Mouse (Mus musculus): ENCODE measurements around the gene Abcb11. TPM values are rescaled to one million over a fixed set of nuclear protein-coding genes. Genes with fewer than 3 reads are reported as not detected.

The Abcb11 gene
- polyA plus RNA-seq, 1 experiment from 2014 or later = not detected

DNA sequence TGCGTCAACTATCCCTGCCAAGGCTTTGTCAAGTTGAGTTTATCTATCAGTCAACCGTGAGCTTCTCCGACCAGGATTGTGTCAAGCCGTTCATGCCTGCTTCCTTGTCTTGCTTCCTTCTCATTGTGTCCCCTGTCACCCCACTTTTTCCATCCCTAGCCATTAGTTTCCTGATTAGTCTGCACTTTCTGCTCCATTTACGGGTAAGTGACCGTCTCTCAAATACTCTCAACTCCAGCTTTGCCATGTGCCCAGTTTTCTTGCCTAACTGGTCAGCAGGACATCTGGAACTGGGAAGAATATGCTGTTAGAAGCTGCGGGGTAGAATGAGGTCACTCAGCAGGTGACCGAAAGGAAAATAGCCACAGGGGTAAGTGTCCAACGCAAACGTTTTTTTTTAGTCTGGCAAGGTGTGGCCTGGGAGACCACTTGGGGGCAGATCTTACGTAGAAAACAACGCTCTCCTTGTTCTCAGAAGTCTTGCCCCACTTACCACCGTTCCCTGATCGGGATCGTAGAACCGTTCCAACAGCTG is 94.1 kb downstream of the Abcb11 start:
- 63% methylated on average over 16 of the region's 16 CpGs for WGBS
- Histone ChIP-seq H3K9ac (no peak overlapping the region), H3K36me3 (no peaks in the 10 kb centered on the region), H3K9me3 (replicated peaks) (no peaks in the 10 kb centered on the region), H3K4me3 (no peak overlapping the region), H3K27ac (no peak overlapping the region), H3K4me2 (no peak overlapping the region), H3K4me1 (replicated peaks) (no peaks in the 10 kb centered on the region), H3K27me3 (no peaks in the 10 kb centered on the region)
- ATAC-seq (replicated peaks; ENCODE audit: insufficient number of reproducible peaks, insufficient read depth, low FRiP score, low read depth) = no peak

GRCm38 (mm10) chr2:69247081-69247480 is 95.3 kb downstream of the Abcb11 start:
- H3K4me1 ChIP-seq (replicated peaks) = no peaks in the 10 kb centered on the region
- no peaks in the 10 kb centered on the region for H3K27me3 ChIP-seq
- ATAC-seq (replicated peaks; ENCODE audit: insufficient number of reproducible peaks, insufficient read depth, low FRiP score, low read depth) = no peak
- H3K36me3 ChIP-seq = no peaks in the 10 kb centered on the region
- WGBS = 88% methylated on average over 1 of the region's 1 CpGs
- no peaks in the 10 kb centered on the region for H3K9me3 ChIP-seq (replicated peaks)
- no peak overlapping the region for H3K27ac ChIP-seq
- no peak overlapping the region for H3K4me2 ChIP-seq
- H3K9ac ChIP-seq = no peak overlapping the region
- H3K4me3 ChIP-seq = no peak overlapping the region

- ATAC-seq (replicated peaks; ENCODE audit: insufficient number of reproducible peaks, insufficient read depth, low FRiP score, low read depth) = no peak
- Histone ChIP-seq H3K36me3 (no peaks in the 10 kb centered on the region), H3K4me3 (no peak overlapping the region), H3K27me3 (no peaks in the 10 kb centered on the region), H3K4me2 (no peak overlapping the region), H3K27ac (no peak overlapping the region), H3K9ac (no peak overlapping the region), H3K9me3 (replicated peaks) (no peaks in the 10 kb centered on the region), H3K4me1 (replicated peaks) (no peaks in the 10 kb centered on the region)
- WGBS = 42% methylated on average over 2 of the region's 2 CpGs
These were observed 97.5 kb downstream of the Abcb11 start for GRCm38 (mm10) chr2:69244924-69245323.

DNA sequence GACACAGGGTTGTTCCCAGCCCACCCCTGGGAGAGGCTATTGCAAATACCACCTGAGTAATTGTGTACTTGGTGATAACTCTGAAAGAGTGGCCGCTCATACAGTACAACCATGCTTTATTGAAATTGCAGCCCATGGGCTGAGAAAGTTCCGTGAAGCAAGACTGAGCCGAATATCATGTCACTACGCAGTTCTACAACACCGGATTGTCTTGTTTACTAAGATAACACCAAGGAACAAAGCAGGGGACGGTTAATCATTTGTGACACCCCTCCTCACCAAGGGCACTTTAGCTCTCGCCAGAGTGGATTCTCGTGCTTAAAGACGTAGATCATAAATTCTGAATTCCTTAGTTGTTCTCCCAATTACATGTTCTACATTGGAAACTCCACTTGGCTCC is 103.1 kb downstream of the Abcb11 start:
- H3K4me2 ChIP-seq = no peak overlapping the region
- no peak overlapping the region for H3K27ac ChIP-seq
- no peaks in the 10 kb centered on the region for H3K27me3 ChIP-seq
- H3K4me3 ChIP-seq = no peak overlapping the region
- H3K9me3 ChIP-seq (replicated peaks) = no peaks in the 10 kb centered on the region
- no peaks in the 10 kb centered on the region for H3K36me3 ChIP-seq
- H3K4me1 ChIP-seq (replicated peaks) = no peaks in the 10 kb centered on the region
- no peak overlapping the region for H3K9ac ChIP-seq
- 78% methylated on average over 9 of the region's 9 CpGs for WGBS
- ATAC-seq (replicated peaks; ENCODE audit: insufficient number of reproducible peaks, insufficient read depth, low FRiP score, low read depth) = no peak

DNA sequence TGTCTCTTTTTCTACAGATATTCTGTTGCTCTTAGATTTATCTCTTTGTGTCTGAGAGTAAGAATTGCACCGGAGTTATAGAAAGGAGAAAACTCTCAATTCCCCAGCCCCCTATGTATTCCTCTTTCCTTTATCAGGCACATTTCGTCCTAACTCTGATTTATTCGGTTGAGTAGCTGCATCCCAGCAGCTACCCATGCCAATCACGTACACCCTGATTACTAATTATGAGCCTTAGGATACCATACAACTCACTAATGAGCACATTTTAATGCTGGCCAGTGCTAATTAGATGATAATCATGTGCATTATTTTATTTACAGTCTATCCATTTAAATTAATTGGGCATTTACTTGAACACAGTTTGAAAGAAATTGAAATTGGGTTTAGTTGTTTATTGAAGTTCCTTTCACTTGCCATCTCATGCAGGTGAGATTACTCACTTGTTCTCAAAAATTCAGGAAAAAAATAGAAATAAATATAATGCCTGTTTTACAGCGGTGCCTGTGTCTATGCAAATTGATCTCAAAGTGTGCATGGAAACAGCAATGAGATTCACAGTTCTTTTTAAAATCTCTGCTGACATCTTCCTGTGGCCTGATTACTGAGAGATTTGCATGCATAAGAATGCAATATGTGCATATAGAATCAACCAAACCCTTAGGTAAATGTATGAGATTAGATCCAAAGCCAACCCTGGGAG is 107.3 kb downstream of the Abcb11 start:
- Histone ChIP-seq H3K4me3 (no peak overlapping the region), H3K27me3 (no peaks in the 10 kb centered on the region), H3K4me2 (no peak overlapping the region), H3K27ac (no peak overlapping the region), H3K36me3 (no peaks in the 10 kb centered on the region), H3K9ac (no peak overlapping the region), H3K4me1 (replicated peaks) (no peaks in the 10 kb centered on the region), H3K9me3 (replicated peaks) (no peaks in the 10 kb centered on the region)
- no peak for ATAC-seq (replicated peaks; ENCODE audit: insufficient number of reproducible peaks, insufficient read depth, low FRiP score, low read depth)
- WGBS = 83% methylated on average over 5 of the region's 5 CpGs

DNA sequence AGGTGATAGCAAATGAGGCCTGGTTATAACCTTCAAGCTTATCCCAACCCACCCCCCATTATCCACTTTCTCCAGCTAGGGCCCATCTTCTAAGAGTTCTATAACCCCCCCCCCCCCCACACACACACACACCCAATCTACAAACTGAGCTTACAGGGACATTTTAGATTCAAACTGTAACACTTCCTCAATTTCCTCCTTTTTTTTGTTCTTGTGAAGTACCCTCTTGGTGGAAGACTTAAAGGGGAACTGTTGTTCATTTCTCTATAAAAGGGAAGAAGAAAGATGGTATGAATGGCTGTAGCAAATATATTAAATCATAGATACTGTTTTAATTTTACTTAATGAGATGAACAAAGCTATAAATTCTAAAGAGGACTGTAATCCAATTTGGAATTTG is 110.3 kb downstream of the Abcb11 start:
- Histone ChIP-seq H3K4me1 (replicated peaks) (no peaks in the 10 kb centered on the region), H3K36me3 (no peaks in the 10 kb centered on the region), H3K4me3 (no peak overlapping the region), H3K27me3 (no peaks in the 10 kb centered on the region), H3K4me2 (no peak overlapping the region), H3K9me3 (replicated peaks) (no peaks in the 10 kb centered on the region), H3K9ac (no peak overlapping the region), H3K27ac (no peak overlapping the region)
- ATAC-seq (replicated peaks; ENCODE audit: insufficient number of reproducible peaks, insufficient read depth, low FRiP score, low read depth) = no peak

- ATAC-seq (replicated peaks; ENCODE audit: insufficient number of reproducible peaks, insufficient read depth, low FRiP score, low read depth) = no peak
- 78% methylated on average over 2 of the region's 2 CpGs for WGBS
- H3K9me3 ChIP-seq (replicated peaks) = no peaks in the 10 kb centered on the region
- no peak overlapping the region for H3K27ac ChIP-seq
- no peak overlapping the region for H3K4me3 ChIP-seq
- H3K4me2 ChIP-seq = no peak overlapping the region
- no peaks in the 10 kb centered on the region for H3K4me1 ChIP-seq (replicated peaks)
- no peaks in the 10 kb centered on the region for H3K36me3 ChIP-seq
- no peaks in the 10 kb centered on the region for H3K27me3 ChIP-seq
- H3K9ac ChIP-seq = no peak overlapping the region
These were observed 112.3 kb downstream of the Abcb11 start for GRCm38 (mm10) chr2:69230137-69230536.

DNA sequence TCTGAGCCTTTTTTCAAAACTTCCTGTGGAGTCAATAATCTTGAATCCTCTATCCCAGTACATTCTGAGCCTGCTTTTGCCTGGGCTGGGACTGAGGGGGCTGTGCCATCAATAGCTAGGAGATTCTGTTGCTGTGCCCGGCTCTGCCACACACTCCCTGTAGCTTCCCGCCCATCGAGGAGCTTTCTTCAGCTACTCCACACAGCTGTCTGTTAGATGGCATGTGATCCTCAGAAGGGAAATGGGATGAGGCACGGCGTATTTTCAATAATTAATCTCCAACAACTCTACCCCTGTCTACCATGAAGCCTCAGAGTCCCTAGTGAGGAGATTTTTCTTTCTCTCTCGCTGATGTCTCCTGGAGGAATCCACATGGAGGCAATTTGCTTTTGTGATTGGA is 113.8 kb downstream of the Abcb11 start:
- H3K9me3 ChIP-seq (replicated peaks) = no peaks in the 10 kb centered on the region
- no peak overlapping the region for H3K4me2 ChIP-seq
- H3K4me1 ChIP-seq (replicated peaks) = no peaks in the 10 kb centered on the region
- H3K36me3 ChIP-seq = no peaks in the 10 kb centered on the region
- H3K27ac ChIP-seq = no peak overlapping the region
- no peaks in the 10 kb centered on the region for H3K27me3 ChIP-seq
- no peak overlapping the region for H3K9ac ChIP-seq
- H3K4me3 ChIP-seq = no peak overlapping the region
- no peak for ATAC-seq (replicated peaks; ENCODE audit: insufficient number of reproducible peaks, insufficient read depth, low FRiP score, low read depth)
- 82% methylated on average over 6 of the region's 6 CpGs for WGBS

DNA sequence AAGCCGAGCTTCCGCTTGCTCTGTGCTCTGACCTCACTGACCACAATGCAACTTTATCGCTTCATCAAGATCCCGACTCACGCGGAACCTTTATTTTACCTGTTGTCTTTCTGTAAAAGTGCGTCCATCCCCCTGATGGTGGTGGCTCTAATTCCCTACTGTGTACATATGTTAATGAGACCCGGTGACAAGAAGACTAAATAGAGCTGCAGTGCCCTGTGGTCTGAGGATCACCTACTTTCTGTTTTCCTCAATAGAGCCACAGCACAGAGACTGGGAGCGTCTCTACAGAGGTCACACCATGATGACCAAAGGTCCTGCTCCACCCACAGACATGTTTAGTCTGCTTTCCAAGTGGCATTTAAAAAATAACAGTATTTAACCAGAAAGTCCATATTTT is 115.5 kb downstream of the Abcb11 start:
- Histone ChIP-seq H3K27me3 (no peaks in the 10 kb centered on the region), H3K4me2 (no peak overlapping the region), H3K4me3 (no peak overlapping the region), H3K9me3 (replicated peaks) (no peaks in the 10 kb centered on the region), H3K9ac (no peak overlapping the region), H3K27ac (no peak overlapping the region), H3K36me3 (no peaks in the 10 kb centered on the region), H3K4me1 (replicated peaks) (no peaks in the 10 kb centered on the region)
- no peak for ATAC-seq (replicated peaks; ENCODE audit: insufficient number of reproducible peaks, insufficient read depth, low FRiP score, low read depth)
- WGBS = 85% methylated on average over 9 of the region's 9 CpGs

DNA sequence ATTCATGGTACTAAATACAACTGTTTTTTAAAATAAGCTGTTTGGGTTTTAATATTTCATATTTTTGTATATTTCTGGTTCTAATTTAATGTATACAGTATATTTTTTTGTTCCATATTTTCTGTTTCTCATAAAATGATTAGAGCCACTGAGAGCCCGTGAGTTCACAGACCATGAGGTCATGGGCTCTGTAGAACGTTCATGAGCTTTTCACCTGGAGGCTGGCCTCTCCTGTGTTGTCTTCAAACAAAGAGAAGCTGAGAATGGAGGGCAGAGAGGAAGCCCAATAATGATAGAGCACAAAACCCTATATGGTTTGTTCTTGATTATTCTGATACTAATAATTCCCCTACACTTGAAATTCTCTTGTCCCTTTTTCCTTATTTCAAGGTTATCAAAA is 117.7 kb downstream of the Abcb11 start:
- no peak overlapping the region for H3K4me2 ChIP-seq
- no peak for ATAC-seq (replicated peaks; ENCODE audit: insufficient number of reproducible peaks, insufficient read depth, low FRiP score, low read depth)
- H3K27me3 ChIP-seq = no peaks in the 10 kb centered on the region
- no peak overlapping the region for H3K9ac ChIP-seq
- no peak overlapping the region for H3K4me3 ChIP-seq
- no peak overlapping the region for H3K27ac ChIP-seq
- H3K9me3 ChIP-seq (replicated peaks) = no peaks in the 10 kb centered on the region
- no peaks in the 10 kb centered on the region for H3K36me3 ChIP-seq
- H3K4me1 ChIP-seq (replicated peaks) = no peaks in the 10 kb centered on the region
- WGBS = 53% methylated on average over 2 of the region's 2 CpGs

DNA sequence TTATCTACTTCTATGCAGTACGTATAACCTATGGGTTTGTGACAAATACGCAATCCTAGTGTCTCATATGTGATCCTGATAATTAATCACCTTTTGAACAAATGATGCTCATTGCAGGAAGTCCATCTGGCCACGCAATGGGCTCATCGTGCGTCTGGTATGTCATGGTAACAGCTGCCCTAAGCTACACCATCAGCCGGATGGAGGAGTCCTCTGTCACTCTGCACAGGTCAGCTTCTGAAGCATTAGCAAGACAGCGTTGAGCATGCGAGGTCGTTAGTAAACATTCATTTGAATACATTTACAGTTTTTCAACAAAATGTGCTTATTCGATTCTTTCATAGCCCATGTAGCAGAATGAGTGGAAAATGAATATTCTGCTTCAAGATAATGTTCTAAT is 119.6 kb downstream of the Abcb11 start:
- no peaks in the 10 kb centered on the region for H3K36me3 ChIP-seq
- H3K27me3 ChIP-seq = no peaks in the 10 kb centered on the region
- H3K27ac ChIP-seq = no peak overlapping the region
- no peak for ATAC-seq (replicated peaks; ENCODE audit: insufficient number of reproducible peaks, insufficient read depth, low FRiP score, low read depth)
- H3K4me2 ChIP-seq = no peak overlapping the region
- H3K9ac ChIP-seq = no peak overlapping the region
- H3K9me3 ChIP-seq (replicated peaks) = no peaks in the 10 kb centered on the region
- 86% methylated on average over 10 of the region's 10 CpGs for WGBS
- no peaks in the 10 kb centered on the region for H3K4me1 ChIP-seq (replicated peaks)
- H3K4me3 ChIP-seq = no peak overlapping the region

- Histone ChIP-seq H3K9ac (no peak overlapping the region), H3K9me3 (replicated peaks) (no peaks in the 10 kb centered on the region), H3K27ac (no peak overlapping the region), H3K4me3 (no peak overlapping the region), H3K27me3 (no peaks in the 10 kb centered on the region), H3K4me1 (replicated peaks) (no peaks in the 10 kb centered on the region), H3K36me3 (no peaks in the 10 kb centered on the region), H3K4me2 (no peak overlapping the region)
- 53% methylated on average over 5 of the region's 5 CpGs for WGBS
- no peak for ATAC-seq (replicated peaks; ENCODE audit: insufficient number of reproducible peaks, insufficient read depth, low FRiP score, low read depth)
These were observed 120.5 kb downstream of the Abcb11 start for GRCm38 (mm10) chr2:69221868-69222416.

All from heart, embryonic 15.5 days (tissue).